In genomic region chr4:106286958-106287743, GRCm38 (mm10) we compare ENCODE assay signal across 21 mouse cellular contexts.
"Had no signal": no experiment of that assay in that cellular context is flagged by ENCODE, and none has a peak within 500 bp of the region (broad histone marks: within the 10 kb centered on the region; RNA-seq: fewer than 3 reads in every experiment).

No protein-coding gene starts in this region.

- H3K4me2 ChIP-seq: kidney, embryonic 15.5 days; liver, embryonic 11.5 days; liver, embryonic 15.5 days; lung, embryonic 15.5 days; midbrain, embryonic 13.5 days; neural tube, embryonic 13.5 days had no signal

- H3K27ac ChIP-seq: kidney, embryonic 15.5 days; left cerebral cortex, adult 2 months; liver, embryonic 15.5 days; lung, embryonic 15.5 days; midbrain, embryonic 13.5 days; neural tube, embryonic 13.5 days had no signal

- DNase-seq: kidney, postnatal 10 days; kidney, postnatal 36 days; layer of hippocampus, postnatal 36 days; lung, adult 18-20 months; lung, postnatal 14 days; lung, postnatal 4 days; retina, postnatal 1 day; right cerebral cortex, postnatal 25 days; spleen, adult 18-20 months; thymus, adult 2 months; thymus, postnatal 14 days; thymus, postnatal 4 days had no signal

- H3K27me3 ChIP-seq: kidney, embryonic 15.5 days; liver, embryonic 15.5 days; lung, embryonic 15.5 days; midbrain, embryonic 13.5 days; neural tube, embryonic 13.5 days had no signal

- H3K4me3 ChIP-seq: kidney, embryonic 15.5 days; left cerebral cortex, adult 2 months; liver, embryonic 15.5 days; lung, embryonic 15.5 days; midbrain, embryonic 13.5 days; myocyte; neural tube, embryonic 13.5 days had no signal

- H3K9me3 ChIP-seq: kidney, embryonic 15.5 days; liver, embryonic 15.5 days; lung, embryonic 15.5 days; midbrain, embryonic 13.5 days had no signal

- ATAC-seq: midbrain, embryonic 13.5 days; midbrain, embryonic 16.5 days had no signal

- H3K9ac ChIP-seq: kidney, embryonic 15.5 days; liver, embryonic 15.5 days; lung, embryonic 15.5 days; midbrain, embryonic 13.5 days; neural tube, embryonic 13.5 days had no signal

- H3K36me3 ChIP-seq: kidney, embryonic 15.5 days; liver, embryonic 15.5 days; lung, embryonic 15.5 days; midbrain, embryonic 13.5 days; neural tube, embryonic 13.5 days had no signal

- H3K4me1 ChIP-seq: kidney, embryonic 15.5 days; lung, embryonic 15.5 days; midbrain, embryonic 13.5 days; neural tube, embryonic 13.5 days had no signal
